Mouse (Mus musculus) spleen, adult 12 weeks (tissue): ENCODE measurements around the gene Hist1h2ap.
"Not testable (repeated sequence)": the region's sequence is repeated elsewhere in the genome, so short reads cannot be mapped to it uniquely, and the experiment has no call there.

ENCODE experiments used
- DNase-seq: peaks from one replicate; pipeline ENCODE4 v3.0.0; 2022; ENCODE audit warnings: low spot score

Hist1h2ap gene

DNA sequence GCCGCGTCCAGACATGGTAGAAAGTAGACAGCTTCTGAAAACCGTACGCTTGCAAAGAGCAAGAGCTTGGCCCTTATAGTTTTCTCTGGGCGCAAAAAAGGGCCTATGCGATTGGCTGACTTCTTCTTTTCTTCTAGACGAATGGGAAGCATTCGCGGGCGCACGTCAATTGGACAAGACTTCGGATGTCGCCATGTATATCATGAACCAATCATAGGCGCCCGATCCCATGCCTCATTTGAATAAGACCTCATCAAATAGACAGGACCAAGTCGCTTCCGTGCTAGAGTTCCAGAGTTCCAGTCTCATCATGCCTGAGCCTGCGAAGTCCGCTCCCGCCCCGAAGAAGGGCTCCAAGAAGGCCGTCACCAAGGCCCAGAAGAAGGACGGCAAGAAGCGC, at the start of gene Hist1h2ap, which contains the start of gene Hist1h2br:
Gene Hist1h2ap, minus strand, starts transcription at position 47 of the 400 bp plus-strand sequence.
Gene Hist1h2br, plus strand, starts transcription at position 283 of the 400 bp plus-strand sequence.
- not testable (repeated sequence) for DNase-seq

- peak; percentile 34 for DNase-seq
Observed at GRCm38 (mm10) chr13:21882760-21883405, 49.6 kb upstream of the Hist1h2ap start.

- DNase-seq = peak; percentile 37
Observed at GRCm38 (mm10) chr13:21881878-21882669, 48.8 kb upstream of the Hist1h2ap start.

GRCm38 (mm10) chr13:21880735-21881134, 47.4 kb upstream of the Hist1h2ap start:
- DNase-seq = no peak

GRCm38 (mm10) chr13:21865503-21865902, 32.2 kb upstream of the Hist1h2ap start:
- not testable (repeated sequence) for DNase-seq

- no peak for DNase-seq
Observed at GRCm38 (mm10) chr13:21861608-21862007, 28.3 kb upstream of the Hist1h2ap start.

DNA sequence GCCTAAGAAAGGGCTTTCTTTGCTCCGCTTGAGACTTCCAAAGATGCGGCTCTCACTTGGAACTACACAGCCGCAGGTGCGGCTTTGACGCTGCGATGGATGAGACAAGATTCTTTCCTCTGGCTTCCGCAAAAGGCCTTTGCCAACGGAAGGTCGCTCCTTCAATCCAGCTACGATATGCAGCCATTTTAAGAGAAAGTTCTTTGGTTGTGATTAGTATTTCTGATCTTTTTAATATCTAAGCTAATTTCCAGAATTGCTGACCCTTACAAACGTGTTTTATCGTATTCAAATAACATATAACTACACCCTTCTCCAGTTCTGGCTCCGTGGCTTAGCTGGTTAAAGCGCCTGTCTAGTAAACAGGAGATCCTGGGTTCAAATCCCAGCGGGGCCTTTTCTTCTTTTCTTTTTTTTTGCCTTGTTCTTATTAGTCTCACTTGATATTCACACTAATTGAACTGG, 22.4 kb upstream of the Hist1h2ap start:
- DNase-seq = peak; percentile 22

DNA sequence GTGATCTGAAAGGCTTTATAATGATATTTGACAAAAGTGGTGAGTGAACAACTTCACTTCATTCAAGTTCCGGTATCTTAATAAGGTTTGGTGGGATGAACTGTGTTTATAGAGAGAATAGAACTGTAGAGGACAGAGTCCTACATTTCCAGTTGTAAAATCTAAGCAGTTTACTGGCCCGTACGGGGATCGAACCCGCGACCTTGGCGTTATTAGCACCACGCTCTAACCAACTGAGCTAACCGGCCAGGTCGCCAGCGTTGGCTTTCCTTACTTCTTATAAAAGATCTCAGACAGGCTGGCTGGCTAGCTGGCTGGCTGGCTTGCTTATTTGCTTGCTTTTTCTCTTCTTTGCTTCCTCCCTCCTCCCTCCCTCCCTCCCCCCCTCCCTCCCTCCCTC, 21.8 kb upstream of the Hist1h2ap start:
- peak; percentile 58 for DNase-seq

GRCm38 (mm10) chr13:21852215-21852945, 19.1 kb upstream of the Hist1h2ap start:
- no peak for DNase-seq

DNA sequence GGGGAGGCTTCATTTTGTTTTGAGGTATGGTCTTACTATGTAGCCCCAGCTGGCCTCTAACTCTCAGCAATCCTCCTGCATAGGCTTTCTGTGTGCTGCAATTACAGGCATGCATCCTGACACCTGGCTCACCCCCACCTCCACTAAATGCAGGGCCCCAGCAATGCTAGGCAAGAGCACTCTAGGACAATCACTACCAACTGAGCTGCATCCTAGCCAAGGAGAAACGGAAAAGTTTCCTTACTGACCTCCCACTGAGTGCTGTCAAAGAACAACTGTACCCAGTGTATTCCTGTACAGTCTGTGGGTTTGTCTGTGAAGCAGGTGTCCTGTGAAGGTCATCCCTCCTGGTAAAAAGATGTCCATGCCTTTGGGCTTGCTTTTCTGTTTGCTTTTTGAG, 17.4 kb upstream of the Hist1h2ap start:
- DNase-seq = not testable (repeated sequence)

DNA sequence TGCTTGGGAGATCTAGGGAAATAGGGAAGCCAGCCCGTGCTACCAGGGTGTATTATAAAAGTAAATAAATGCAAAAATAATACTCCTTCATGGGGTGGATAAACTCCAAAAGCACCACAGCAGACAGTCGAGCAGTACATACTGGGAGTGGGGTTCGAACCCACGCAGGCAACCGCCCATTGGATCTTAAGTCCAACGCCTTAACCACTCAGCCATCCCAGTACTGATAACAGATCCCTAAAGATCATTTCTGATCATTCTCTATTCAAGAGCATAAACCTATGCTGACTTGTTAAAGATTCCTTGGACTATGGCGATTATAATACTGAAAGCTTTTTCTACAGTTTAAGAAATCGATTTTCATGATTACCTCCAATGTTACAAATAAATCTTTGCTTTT, 14.6 kb upstream of the Hist1h2ap start:
- no peak for DNase-seq

DNA sequence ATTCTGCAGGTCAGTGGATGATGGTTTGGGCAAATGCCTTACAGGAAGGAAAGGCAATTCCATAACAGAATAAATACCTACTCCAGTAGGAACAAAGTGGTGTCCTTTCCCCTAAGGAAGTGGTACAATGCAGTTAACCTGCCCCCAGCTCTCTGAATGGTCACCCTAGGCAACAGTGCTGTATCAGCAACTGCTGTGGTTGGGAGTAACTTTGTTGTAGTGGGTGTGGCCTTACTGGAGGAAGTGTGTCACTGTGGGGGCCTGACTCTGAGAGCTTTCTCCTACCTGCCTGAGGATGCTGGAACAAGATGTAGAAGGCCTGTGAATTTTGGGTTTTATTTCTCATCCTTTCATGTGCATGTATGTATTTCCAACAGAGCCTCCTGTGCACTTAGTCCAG, 13.0 kb upstream of the Hist1h2ap start:
- not testable (repeated sequence) for DNase-seq

GRCm38 (mm10) chr13:21840508-21840907, 7.2 kb upstream of the Hist1h2ap start:
- not testable (repeated sequence) for DNase-seq

GRCm38 (mm10) chr13:21831418-21832394, 1.6 kb downstream of the Hist1h2ap start, which contains the start of gene Hist1h4n:
TSS of gene Hist1h4n (minus strand) at chr13:21832196.
- peak; percentile 85 for DNase-seq

- DNase-seq = no peak
Observed at GRCm38 (mm10) chr13:21830344-21830743, 3.0 kb downstream of the Hist1h2ap start.

- no peak for DNase-seq
Observed at GRCm38 (mm10) chr13:21828511-21828910, 4.8 kb downstream of the Hist1h2ap start.

GRCm38 (mm10) chr13:21820082-21820890, 13.0 kb downstream of the Hist1h2ap start:
- DNase-seq = not testable (repeated sequence)

DNA sequence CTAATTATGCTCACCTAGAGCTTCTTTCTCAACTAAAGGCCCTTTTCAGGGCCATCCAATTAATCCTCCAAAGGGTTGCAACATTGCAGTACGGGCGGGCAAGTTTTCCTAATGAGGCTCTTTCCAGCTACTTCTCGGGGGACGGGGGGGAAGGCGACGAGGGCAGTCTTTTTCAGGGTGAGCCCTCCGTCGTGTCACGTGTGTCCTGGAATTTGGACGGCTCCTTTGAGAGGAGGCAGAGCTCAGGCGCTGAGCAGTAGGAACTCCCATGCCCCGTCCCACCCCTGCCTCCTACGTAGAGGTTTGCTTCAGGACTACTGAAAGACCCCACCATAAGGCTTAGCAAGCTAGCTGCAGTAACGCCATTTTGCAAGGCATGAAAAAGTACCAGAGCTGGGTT, 21.2 kb downstream of the Hist1h2ap start:
- DNase-seq = not testable (repeated sequence)

DNA sequence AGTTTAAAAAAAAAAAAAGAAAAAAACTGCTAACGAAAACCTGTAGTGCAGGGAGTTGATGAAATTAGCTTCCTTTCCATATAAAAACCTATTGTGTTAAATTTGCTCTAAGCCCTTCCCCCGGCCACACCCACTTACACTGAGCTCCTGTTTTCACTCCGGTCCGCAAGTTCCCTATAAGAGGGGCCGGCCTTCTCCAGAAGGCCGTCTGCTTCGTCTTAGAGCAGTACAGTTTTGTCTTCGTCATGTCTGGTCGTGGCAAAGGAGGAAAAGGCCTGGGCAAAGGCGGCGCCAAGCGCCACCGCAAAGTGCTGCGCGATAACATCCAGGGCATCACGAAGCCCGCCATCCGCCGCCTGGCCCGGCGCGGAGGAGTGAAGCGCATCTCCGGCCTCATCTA, 21.8 kb downstream of the Hist1h2ap start, which contains the start of gene Hist1h4m:
Gene Hist1h4m, plus strand, starts transcription at position 208 of the 400 bp plus-strand sequence.
- DNase-seq = not testable (repeated sequence)

DNA sequence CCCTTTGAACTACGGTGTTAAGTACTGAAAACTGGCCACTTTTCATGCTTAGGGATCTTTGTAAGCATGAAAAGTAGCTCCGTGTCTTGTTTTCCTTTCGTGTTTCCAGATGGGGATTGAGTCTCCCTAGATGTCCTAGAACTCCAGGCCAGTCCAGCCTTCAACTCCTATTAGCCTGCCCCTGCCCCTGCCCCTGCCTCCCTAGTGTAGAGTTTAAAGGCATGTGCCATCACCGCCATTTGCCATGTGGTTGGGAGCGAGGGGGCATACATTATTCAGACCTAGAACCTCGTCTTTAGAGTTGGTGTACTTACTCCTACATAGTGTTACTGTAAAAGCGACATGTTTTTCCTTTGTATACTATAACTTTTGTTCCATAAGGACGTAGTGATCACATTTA, 22.2 kb downstream of the Hist1h2ap start:
- DNase-seq = not testable (repeated sequence)
